Mouse (Mus musculus) gastrocnemius, postnatal 25 days (tissue): ENCODE measurements around the gene Gm20388. TPM values are rescaled to one million over a fixed set of nuclear protein-coding genes. Genes with fewer than 3 reads are reported as not detected.

Experiments
- DNase-seq: peaks from one replicate; pipeline ENCODE4 v3.0.0; 2022
- total RNA-seq, 2 experiments: library from RNA; stranded (reverse); gene quantifications; 1 replicate in 1 of 2; 2 replicates in 1 of 2; pipeline ENCODE4 v1.2.3; 2021

The Gm20388 gene
- total RNA-seq, 2 experiments from 2014 or later: 6.7 TPM; not detected in 1

- DNase-seq: no peak
Observed at GRCm38 (mm10) chr8:119915298-119915697, 4.7 kb downstream of the Gm20388 start.

- no peak for DNase-seq
Observed at GRCm38 (mm10) chr8:119916237-119916892, 5.7 kb downstream of the Gm20388 start.

- DNase-seq: no peak
Observed at GRCm38 (mm10) chr8:119917415-119917814, 6.8 kb downstream of the Gm20388 start.

- no peak for DNase-seq
Observed at GRCm38 (mm10) chr8:119918155-119918567, 7.5 kb downstream of the Gm20388 start.

- DNase-seq: no peak
Observed at GRCm38 (mm10) chr8:119923259-119923658, 12.6 kb downstream of the Gm20388 start.

GRCm38 (mm10) chr8:119925428-119925827 lies 14.8 kb downstream of the Gm20388 start:
- no peak for DNase-seq

- DNase-seq: no peak
Observed at GRCm38 (mm10) chr8:119926474-119926873, 15.8 kb downstream of the Gm20388 start.

GRCm38 (mm10) chr8:119927422-119928092 lies 16.9 kb downstream of the Gm20388 start:
- DNase-seq: no peak

GRCm38 (mm10) chr8:119931317-119931716 lies 20.7 kb downstream of the Gm20388 start:
- no peak for DNase-seq

- no peak for DNase-seq
Observed at GRCm38 (mm10) chr8:119933681-119934080, 23.0 kb downstream of the Gm20388 start.

- DNase-seq: no peak
Observed at GRCm38 (mm10) chr8:119935541-119935940, 24.9 kb downstream of the Gm20388 start.

GRCm38 (mm10) chr8:119938481-119938880 lies 27.8 kb downstream of the Gm20388 start:
- DNase-seq: no peak

- DNase-seq: no peak
Observed at GRCm38 (mm10) chr8:119939336-119939735, 28.7 kb downstream of the Gm20388 start.

GRCm38 (mm10) chr8:119941471-119941870 lies 30.8 kb downstream of the Gm20388 start:
- DNase-seq: no peak

GRCm38 (mm10) chr8:119943616-119944015 lies 33.0 kb downstream of the Gm20388 start:
- DNase-seq: no peak

GRCm38 (mm10) chr8:119944096-119944811 lies 33.6 kb downstream of the Gm20388 start:
- peak; percentile 45 for DNase-seq

GRCm38 (mm10) chr8:119946326-119946865 lies 35.8 kb downstream of the Gm20388 start:
- DNase-seq: no peak

GRCm38 (mm10) chr8:119947653-119948052 lies 37.0 kb downstream of the Gm20388 start:
- DNase-seq: no peak

GRCm38 (mm10) chr8:119948340-119948739 lies 37.7 kb downstream of the Gm20388 start:
- no peak for DNase-seq

GRCm38 (mm10) chr8:119952282-119952681 lies 41.6 kb downstream of the Gm20388 start:
- DNase-seq: no peak

GRCm38 (mm10) chr8:119952747-119953146 lies 42.1 kb downstream of the Gm20388 start:
- no peak for DNase-seq

- no peak for DNase-seq
Observed at GRCm38 (mm10) chr8:119955333-119955732, 44.7 kb downstream of the Gm20388 start.

- DNase-seq: no peak
Observed at GRCm38 (mm10) chr8:119958076-119958475, 47.4 kb downstream of the Gm20388 start.
